Mouse (Mus musculus) brain, embryonic 14.5 days (tissue): ENCODE measurements around the gene Fuz.

Experiments
- CTCF ChIP-seq: fragments of 200-500 bp; IDR thresholded peaks from 2 replicates; pipeline ENCODE4 v1.5.1; 2012; ENCODE audit warnings: inconsistent platforms, mild to moderate bottlenecking, moderate library complexity, borderline replicate concordance; ENCODE audit not compliant: insufficient read depth, insufficient read length; ENCODE audit errors: extremely low read depth
- POLR2A ChIP-seq: fragments of 200-500 bp; IDR thresholded peaks from 2 replicates; pipeline ENCODE4 v1.6.1; 2012; ENCODE audit warnings: mild to moderate bottlenecking, inconsistent platforms, borderline replicate concordance; ENCODE audit not compliant: poor library complexity, insufficient read depth, insufficient read length, severe bottlenecking; ENCODE audit errors: extremely low read depth

GRCm38 (mm10) chr7:44895593-44896434, at the start of gene Fuz:
- 0 out of 2 replicates have a peak, but pooled peaks have one; percentile 12 for TF ChIP-seq POLR2A
- TF ChIP-seq CTCF, result peak; percentile 74
